ENCODE assay signal across 13 mouse cellular contexts in genomic region chr9:117113592-117113991, GRCm38 (mm10).
DNase-seq lines count a peak whose midpoint lies in the region; ATAC-seq and TF ChIP-seq lines count a peak whose summit lies in the region.
"Had no signal": no experiment of that assay in that cellular context is flagged by ENCODE, and none has a peak within 500 bp of the region (broad histone marks: within the 10 kb centered on the region; RNA-seq: fewer than 3 reads in every experiment).

No protein-coding gene starts in this region.

- no peak for ATAC-seq in hindbrain, postnatal 0 days
- ATAC-seq in neural tube, embryonic 11.5 days (ENCODE audit: insufficient read depth, low FRiP score, low TSS enrichment), result no peak
- ATAC-seq in embryonic facial prominence, embryonic 11.5 days (replicated peaks; ENCODE audit: insufficient number of reproducible peaks, low FRiP score, low TSS enrichment, low read depth), result no peak
- peak; percentile 53 for ATAC-seq in limb, embryonic 14.5 days (ENCODE audit: low FRiP score, low read depth)

- H3K9me3 ChIP-seq in hindbrain, embryonic 10.5 days, result no peaks in the 10 kb centered on the region
- H3K9me3 ChIP-seq in hindbrain, postnatal 0 days (ENCODE audit: low read length), result no peaks in the 10 kb centered on the region
- no peaks in the 10 kb centered on the region for H3K9me3 ChIP-seq in neural tube, embryonic 11.5 days (ENCODE audit: control insufficient read depth, low read length)
- no peaks in the 10 kb centered on the region for H3K9me3 ChIP-seq in embryonic facial prominence, embryonic 11.5 days (replicated peaks; ENCODE audit: control insufficient read depth, low read length)
- no peaks in the 10 kb centered on the region for H3K9me3 ChIP-seq in limb, embryonic 14.5 days (ENCODE audit: control insufficient read depth, low read length)
- H3K9me3 ChIP-seq: hindbrain, embryonic 12.5 days had no signal

- TF ChIP-seq CTCF in hindbrain, postnatal 0 days (IDR thresholded peaks at IDR 0.05; ENCODE audit: low read depth), result no peak

- peaks cover 7% of the 10 kb centered on the region for H3K4me1 ChIP-seq in hindbrain, embryonic 10.5 days (replicated peaks)
- H3K4me1 ChIP-seq in hindbrain, postnatal 0 days (ENCODE audit: insufficient read depth, low read length), result no peaks in the 10 kb centered on the region
- no peaks in the 10 kb centered on the region for H3K4me1 ChIP-seq in neural tube, embryonic 11.5 days (ENCODE audit: control insufficient read depth, insufficient read depth, low read length)
- no peaks in the 10 kb centered on the region for H3K4me1 ChIP-seq in embryonic facial prominence, embryonic 11.5 days (ENCODE audit: control insufficient read depth, insufficient read depth, low read length)
- peaks cover 13% of the 10 kb centered on the region for H3K4me1 ChIP-seq in limb, embryonic 14.5 days (ENCODE audit: control insufficient read depth, insufficient read depth, low read length)
- H3K4me1 ChIP-seq: megakaryocyte, embryonic 14.5 days had no signal

- H3K36me3 ChIP-seq in hindbrain, embryonic 10.5 days, result no peaks in the 10 kb centered on the region
- no peaks in the 10 kb centered on the region for H3K36me3 ChIP-seq in hindbrain, postnatal 0 days (ENCODE audit: insufficient read depth, low read length)
- H3K36me3 ChIP-seq in neural tube, embryonic 11.5 days (ENCODE audit: control insufficient read depth, insufficient read depth, low read length), result no peaks in the 10 kb centered on the region
- no peaks in the 10 kb centered on the region for H3K36me3 ChIP-seq in embryonic facial prominence, embryonic 11.5 days (replicated peaks; ENCODE audit: control insufficient read depth, insufficient read depth, low read depth, low read length)
- peaks cover 10% of the 10 kb centered on the region for H3K36me3 ChIP-seq in limb, embryonic 14.5 days (ENCODE audit: control insufficient read depth, insufficient read depth, low read length)
- H3K36me3 ChIP-seq: hindbrain, embryonic 12.5 days had no signal

- H3K4me3 ChIP-seq in hindbrain, embryonic 10.5 days, result no peak overlapping the region
- H3K4me3 ChIP-seq in hindbrain, postnatal 0 days (ENCODE audit: low read length), result no peak overlapping the region
- no peak overlapping the region for H3K4me3 ChIP-seq in neural tube, embryonic 11.5 days (ENCODE audit: low read depth, low read length)
- H3K4me3 ChIP-seq in embryonic facial prominence, embryonic 11.5 days (ENCODE audit: low read depth, low read length), result no peak overlapping the region
- no peak overlapping the region for H3K4me3 ChIP-seq in limb, embryonic 14.5 days (replicated peaks; ENCODE audit: low read length)
- H3K4me3 ChIP-seq: hindbrain, embryonic 12.5 days; megakaryocyte, embryonic 14.5 days had no signal

- no peak overlapping the region for H3K4me2 ChIP-seq in hindbrain, postnatal 0 days (ENCODE audit: low read depth, low read length)
- no peak overlapping the region for H3K4me2 ChIP-seq in neural tube, embryonic 11.5 days (ENCODE audit: low read depth)
- H3K4me2 ChIP-seq in embryonic facial prominence, embryonic 11.5 days (ENCODE audit: low read depth, low read length), result no peak overlapping the region
- no peak overlapping the region for H3K4me2 ChIP-seq in limb, embryonic 14.5 days (replicated peaks; ENCODE audit: low read depth, low read length, severe bottlenecking)
- H3K4me2 ChIP-seq: hindbrain, embryonic 12.5 days had no signal

- H3K27ac ChIP-seq in hindbrain, embryonic 10.5 days, result peak overlapping the region; percentile 23
- H3K27ac ChIP-seq in hindbrain, postnatal 0 days, result no peak overlapping the region
- H3K27ac ChIP-seq in neural tube, embryonic 11.5 days (ENCODE audit: low read depth, low read length), result no peak overlapping the region
- H3K27ac ChIP-seq in embryonic facial prominence, embryonic 11.5 days (replicated peaks; ENCODE audit: low read depth, low read length), result no peak overlapping the region
- H3K27ac ChIP-seq in limb, embryonic 14.5 days (replicated peaks; ENCODE audit: low read depth, low read length), result peak overlapping the region; percentile 14; the same call in 1 of the 2 replicates
- H3K27ac ChIP-seq: hindbrain, embryonic 12.5 days; liver, embryonic 14.5 days had no signal

- WGBS in hindbrain, embryonic 10.5 days, result 60% methylated on average over 2 of the region's 2 CpGs
- 58% methylated on average over 2 of the region's 2 CpGs for WGBS in hindbrain, postnatal 0 days
- WGBS in neural tube, embryonic 11.5 days, result 60% methylated on average over 2 of the region's 2 CpGs
- 47% methylated on average over 2 of the region's 2 CpGs for WGBS in embryonic facial prominence, embryonic 11.5 days
- WGBS in limb, embryonic 14.5 days, result 34% methylated on average over 2 of the region's 2 CpGs

- H3K9ac ChIP-seq in hindbrain, postnatal 0 days (replicated peaks; ENCODE audit: low read length), result no peak overlapping the region
- H3K9ac ChIP-seq in neural tube, embryonic 11.5 days (ENCODE audit: low read length), result no peak overlapping the region
- no peak overlapping the region for H3K9ac ChIP-seq in embryonic facial prominence, embryonic 11.5 days (replicated peaks; ENCODE audit: low read length)
- no peak overlapping the region for H3K9ac ChIP-seq in limb, embryonic 14.5 days (ENCODE audit: low read depth, low read length, severe bottlenecking)
- H3K9ac ChIP-seq: hindbrain, embryonic 12.5 days; liver, embryonic 14.5 days had no signal

- DNase-seq in hindbrain, embryonic 10.5 days (ENCODE audit: low spot score), result no peak
- DNase-seq in hindbrain, postnatal 0 days (ENCODE audit: low spot score), result no peak
- peak; percentile 16 for DNase-seq in neural tube, embryonic 11.5 days (ENCODE audit: low spot score)
- no peak for DNase-seq in neural tube, embryonic 10.5 days (ENCODE audit: extremely low spot score, low spot score)
- DNase-seq in embryonic facial prominence, embryonic 11.5 days (ENCODE audit: low spot score), result peak; percentile 15
- no peak for DNase-seq in limb, embryonic 14.5 days (ENCODE audit: low spot score)
- DNase-seq in adrenal gland, adult (ENCODE audit: inconsistent age in 2 of 2, low spot score in 1 of 2), result no peak
- DNase-seq: cerebellum, postnatal 25 days; kidney, adult 11 months; thymus, adult 2 months had no signal

- no peak for TF ChIP-seq POLR2A in limb, embryonic 14.5 days (IDR thresholded peaks at IDR 0.05; ENCODE audit: borderline replicate concordance, extremely low read depth, insufficient read depth, insufficient read length)

- H3K27me3 ChIP-seq in hindbrain, embryonic 10.5 days (ENCODE audit: insufficient read depth, poor library complexity, severe bottlenecking), result no peaks in the 10 kb centered on the region
- no peaks in the 10 kb centered on the region for H3K27me3 ChIP-seq in hindbrain, postnatal 0 days (ENCODE audit: insufficient read depth, low read length)
- no peaks in the 10 kb centered on the region for H3K27me3 ChIP-seq in neural tube, embryonic 11.5 days (ENCODE audit: control insufficient read depth, insufficient read depth, low read length)
- no peaks in the 10 kb centered on the region for H3K27me3 ChIP-seq in embryonic facial prominence, embryonic 11.5 days (ENCODE audit: control insufficient read depth, insufficient read depth, low read length)
- H3K27me3 ChIP-seq in limb, embryonic 14.5 days (ENCODE audit: control insufficient read depth, insufficient read depth, low read length), result no peaks in the 10 kb centered on the region
- H3K27me3 ChIP-seq: hindbrain, embryonic 12.5 days; megakaryocyte, embryonic 14.5 days had no signal

Comparison
In these comparisons a context has a peak if more than half of its experiments do, and no peak if none do; other contexts are left out.
1. DNase-seq: peak in neural tube, embryonic 11.5 days (single experiment) and embryonic facial prominence, embryonic 11.5 days (single experiment); none in hindbrain, embryonic 10.5 days (single experiment), hindbrain, postnatal 0 days (single experiment), neural tube, embryonic 10.5 days (single experiment), limb, embryonic 14.5 days (single experiment) and adrenal gland, adult (0 of 2).
2. H3K27ac ChIP-seq: peak in hindbrain, embryonic 10.5 days (single experiment) and limb, embryonic 14.5 days (single experiment); none in hindbrain, postnatal 0 days (single experiment), neural tube, embryonic 11.5 days (single experiment) and embryonic facial prominence, embryonic 11.5 days (single experiment).